Mouse (Mus musculus) spleen, adult 2 months (tissue): ENCODE results near the gene Mrpl14. TPM values are rescaled to one million over a fixed set of nuclear protein-coding genes. Genes with fewer than 3 reads are reported as not detected.

Source experiments
- DNase-seq, 2 experiments: peaks; one replicate each; pipeline versions ENCODE4 v3.0.0 to v3.0.0-alpha.2; 2012 to 2021; ENCODE audit warnings: low spot score in 2 of 2, low read depth in 1 of 2
- H3K27ac ChIP-seq: fragments of 200-500 bp; 2 replicates; pipeline ENCODE4 v1.5.1; 2012; ENCODE audit warnings: low read length, inconsistent platforms; ENCODE audit not compliant: insufficient read depth
- H3K27me3 ChIP-seq: fragments of 200-500 bp; 2 replicates; pipeline ENCODE4 v1.6.1; 2012; ENCODE audit warnings: mild to moderate bottlenecking, moderate library complexity, low read length, inconsistent platforms; ENCODE audit not compliant: control insufficient read depth, insufficient read depth
- H3K36me3 ChIP-seq: fragments of 200-500 bp; 2 replicates; pipeline ENCODE4 v1.6.1; 2012; ENCODE audit warnings: mild to moderate bottlenecking, low read length, inconsistent platforms; ENCODE audit not compliant: control insufficient read depth, insufficient read depth
- H3K4me1 ChIP-seq: fragments of 200-500 bp; 2 replicates; pipeline ENCODE4 v1.6.1; 2011; ENCODE audit warnings: inconsistent platforms; ENCODE audit not compliant: control insufficient read depth, insufficient read depth, insufficient read length
- H3K4me3 ChIP-seq: fragments of 200-500 bp; 2 replicates; pipeline ENCODE4 v1.5.1; 2011; ENCODE audit warnings: mild to moderate bottlenecking, inconsistent platforms; ENCODE audit not compliant: insufficient read depth, insufficient read length; ENCODE audit errors: extremely low read depth
- CTCF ChIP-seq: fragments of 200-500 bp; IDR thresholded peaks from 2 replicates; pipeline ENCODE4 v1.5.1; 2011; ENCODE audit warnings: mild to moderate bottlenecking, inconsistent platforms; ENCODE audit not compliant: insufficient read depth, insufficient read length, insufficient replicate concordance; ENCODE audit errors: extremely low read depth
- POLR2A ChIP-seq: fragments of 200-500 bp; IDR thresholded peaks from 2 replicates; pipeline ENCODE4 v1.6.1; 2011; ENCODE audit warnings: low read depth, low read length, inconsistent platforms
- WGBS: fragments of 180-500 bp; shearing (Covaris S2); methylation state at CpG from one replicate; pipeline ENCODE4 v1.1.7; 2018; 5-methylcytosine and 5-hydroxymethylcytosine counted together
- polyA plus RNA-seq: library from polyadenylated mRNA; depleted of rRNA; stranded (reverse); fragments of >200 nt; gene quantifications from 2 replicates; pipeline ENCODE4 v1.2.3, GENCODE M21; 2012; rRNA removed

Mrpl14 gene
- 54.1 and 81.9 TPM in 2 replicates for polyA plus RNA-seq

- Histone ChIP-seq H3K27me3 (0 out of 2 replicates have a peak, but pooled peaks cover 3% of the 10 kb centered on the region), H3K4me3 (peak within 1 kb of the TSS; percentile 82), H3K4me1 (peaks cover 11% of the 10 kb centered on the region; the same call in 1 of the 2 replicates), H3K36me3 (no peaks in the 10 kb centered on the region), H3K27ac (peak within 1 kb of the TSS; percentile 38)
- TF ChIP-seq CTCF (no peak), POLR2A (peak; percentile 5; the same call in 1 of the 2 replicates)
- under 1% methylated on average over 35 of the region's 50 CpGs for WGBS
- DNase-seq: peak; percentile 79 to 86
Observed at GRCm38 (mm10) chr17:45686093-45686619, at the start of gene Mrpl14. TSS of gene Mrpl14 (plus strand) at chr17:45686322.

- TF ChIP-seq CTCF (no peak), POLR2A (no peak)
- Histone ChIP-seq H3K36me3 (no peaks in the 10 kb centered on the region), H3K4me1 (no peaks in the 10 kb centered on the region), H3K27ac (no peak overlapping the region), H3K4me3 (no peak overlapping the region), H3K27me3 (no peaks in the 10 kb centered on the region)
- WGBS: 60% methylated on average over 16 of the region's 16 CpGs
- DNase-seq: no peak
Observed at GRCm38 (mm10) chr17:45638596-45639295, 47.4 kb upstream of the Mrpl14 start.

- Histone ChIP-seq H3K4me3 (no peak overlapping the region), H3K36me3 (no peaks in the 10 kb centered on the region), H3K27me3 (no peaks in the 10 kb centered on the region), H3K4me1 (no peaks in the 10 kb centered on the region), H3K27ac (no peak overlapping the region)
- 92% methylated on average over 8 of the region's 8 CpGs for WGBS
- DNase-seq: no peak
- TF ChIP-seq CTCF (no peak), POLR2A (no peak)
Observed at GRCm38 (mm10) chr17:45641981-45642380, 44.1 kb upstream of the Mrpl14 start.

GRCm38 (mm10) chr17:45642701-45643100, 43.4 kb upstream of the Mrpl14 start:
- no peaks in the 10 kb centered on the region for H3K27me3 ChIP-seq
- no peaks in the 10 kb centered on the region for H3K36me3 ChIP-seq
- no peak overlapping the region for H3K4me3 ChIP-seq
- peak in 1 of 2 experiments; percentile 57 for DNase-seq
- TF ChIP-seq POLR2A (no peak), CTCF (peak; percentile 59; the same call in 1 of the 2 replicates)
- 25% methylated on average over 12 of the region's 12 CpGs for WGBS
- no peak overlapping the region for H3K27ac ChIP-seq
- no peaks in the 10 kb centered on the region for H3K4me1 ChIP-seq

- H3K4me3 ChIP-seq: no peak overlapping the region
- no peaks in the 10 kb centered on the region for H3K36me3 ChIP-seq
- no peaks in the 10 kb centered on the region for H3K4me1 ChIP-seq
- WGBS: 88% methylated on average over 4 of the region's 4 CpGs
- no peak for TF ChIP-seq POLR2A
- TF ChIP-seq CTCF: no peak
- H3K27me3 ChIP-seq: no peaks in the 10 kb centered on the region
- no peak for DNase-seq
- H3K27ac ChIP-seq: no peak overlapping the region
Observed at GRCm38 (mm10) chr17:45644185-45644584, 41.9 kb upstream of the Mrpl14 start.

- 81% methylated on average over 7 of the region's 7 CpGs for WGBS
- DNase-seq: no peak
- no peaks in the 10 kb centered on the region for H3K36me3 ChIP-seq
Observed at GRCm38 (mm10) chr17:45653233-45653632, 32.9 kb upstream of the Mrpl14 start.

GRCm38 (mm10) chr17:45655820-45656219, 30.3 kb upstream of the Mrpl14 start:
- WGBS: 31% methylated on average over 6 of the region's 6 CpGs
- TF ChIP-seq CTCF: 0 out of 2 replicates have a peak, but pooled peaks have one; percentile 3
- TF ChIP-seq POLR2A: no peak
- no peaks in the 10 kb centered on the region for H3K4me1 ChIP-seq
- no peak overlapping the region for H3K4me3 ChIP-seq
- no peaks in the 10 kb centered on the region for H3K36me3 ChIP-seq
- H3K27ac ChIP-seq: no peak overlapping the region
- no peak for DNase-seq
- no peaks in the 10 kb centered on the region for H3K27me3 ChIP-seq

More at GRCm38 (mm10) chr17:45653233-45653632, 32.9 kb upstream of the Mrpl14 start:
- H3K4me1 ChIP-seq: no peaks in the 10 kb centered on the region
- H3K4me3 ChIP-seq: no peak overlapping the region
- H3K27me3 ChIP-seq: no peaks in the 10 kb centered on the region
- TF ChIP-seq CTCF: no peak
- no peak for TF ChIP-seq POLR2A
- no peak overlapping the region for H3K27ac ChIP-seq
